Mouse (Mus musculus) brown adipose tissue, adult 24 weeks (tissue): Measurements from ENCODE around the gene Ilvbl. TPM values are rescaled to one million over a fixed set of nuclear protein-coding genes. Genes with fewer than 3 reads are reported as not detected.
A peak's percentile ranks its signal among the peaks of the same experiment; 100 is the strongest.
"Not testable (repeated sequence)": the region's sequence is repeated elsewhere in the genome, so short reads cannot be mapped to it uniquely, and the experiment has no call there.

ENCODE experiments used
- H3K27ac ChIP-seq: fragments of 200-500 bp; replicated peaks from 2 replicates; pipeline ENCODE4 v1.5.1; 2012; ENCODE audit warnings: low read depth, mild to moderate bottlenecking, low read length
- H3K4me1 ChIP-seq: fragments of 200-500 bp; 2 replicates; pipeline ENCODE4 v1.6.1; 2012; ENCODE audit warnings: low read length, mixed read lengths; ENCODE audit not compliant: control insufficient read depth, insufficient read depth, insufficient read length
- H3K4me3 ChIP-seq: fragments of 200-500 bp; 2 replicates; pipeline ENCODE4 v1.5.1; 2012; ENCODE audit warnings: low read depth, mild to moderate bottlenecking, low read length, moderate library complexity; ENCODE audit not compliant: insufficient read depth
- polyA plus RNA-seq: library from polyadenylated mRNA; stranded (reverse); fragments of >200 nt; gene quantifications from 2 replicates; pipeline ENCODE4 v1.2.4, GENCODE M21; 2012; ENCODE audit not compliant: missing spikeins, insufficient read depth, insufficient read length

Ilvbl gene
- polyA plus RNA-seq, result 18.4 and 30.2 TPM in 2 replicates

- Histone ChIP-seq H3K4me3 (peak within 1 kb of the TSS; percentile 87), H3K4me1 (no peaks in the 10 kb centered on the region), H3K27ac (peak within 1 kb of the TSS; percentile 100)
Measured at GRCm38 (mm10) chr10:78574250-78575104, at the start of gene Ilvbl. Gene Ilvbl (plus strand): TSS chr10:78574346.

GRCm38 (mm10) chr10:78525071-78525470 is 49.1 kb upstream of the Ilvbl start:
- H3K4me1 ChIP-seq, H3K27ac ChIP-seq, H3K4me3 ChIP-seq: not testable (repeated sequence)

GRCm38 (mm10) chr10:78525511-78525910 is 48.6 kb upstream of the Ilvbl start:
- no peak overlapping the region for H3K4me3 ChIP-seq
- no peak overlapping the region for H3K27ac ChIP-seq
- no peaks in the 10 kb centered on the region for H3K4me1 ChIP-seq

GRCm38 (mm10) chr10:78540943-78541342 is 33.2 kb upstream of the Ilvbl start:
- Histone ChIP-seq H3K27ac (no peak overlapping the region), H3K4me1 (no peaks in the 10 kb centered on the region), H3K4me3 (no peak overlapping the region)

- Histone ChIP-seq H3K4me1 (no peaks in the 10 kb centered on the region), H3K4me3 (no peak overlapping the region), H3K27ac (no peak overlapping the region)
Measured at GRCm38 (mm10) chr10:78565070-78565469, 9.1 kb upstream of the Ilvbl start.

GRCm38 (mm10) chr10:78569191-78569590 is 5.0 kb upstream of the Ilvbl start:
- Histone ChIP-seq H3K27ac (no peak overlapping the region), H3K4me1 (no peaks in the 10 kb centered on the region)

GRCm38 (mm10) chr10:78569686-78570085 is 4.5 kb upstream of the Ilvbl start:
- no peak overlapping the region for H3K27ac ChIP-seq
- H3K4me3 ChIP-seq, result no peak overlapping the region
- H3K4me1 ChIP-seq, result no peaks in the 10 kb centered on the region

More at GRCm38 (mm10) chr10:78569191-78569590, 5.0 kb upstream of the Ilvbl start:
- no peak overlapping the region for H3K4me3 ChIP-seq

- no peak overlapping the region for H3K27ac ChIP-seq
- no peaks in the 10 kb centered on the region for H3K4me1 ChIP-seq
- H3K4me3 ChIP-seq, result no peak overlapping the region
Measured at GRCm38 (mm10) chr10:78570416-78570815, 3.7 kb upstream of the Ilvbl start.

- H3K4me1 ChIP-seq, result no peaks in the 10 kb centered on the region
- H3K4me3 ChIP-seq, result no peak overlapping the region
- no peak overlapping the region for H3K27ac ChIP-seq
Measured at GRCm38 (mm10) chr10:78570897-78571296, 3.2 kb upstream of the Ilvbl start.

GRCm38 (mm10) chr10:78573226-78573625 is 920 bp upstream of the Ilvbl start:
- H3K27ac ChIP-seq, result no peak overlapping the region
- no peaks in the 10 kb centered on the region for H3K4me1 ChIP-seq
- H3K4me3 ChIP-seq, result no peak overlapping the region

GRCm38 (mm10) chr10:78575105-78575632 is 1.0 kb downstream of the Ilvbl start:
- Histone ChIP-seq H3K27ac (peak overlapping the region; percentile 62), H3K4me1 (no peaks in the 10 kb centered on the region), H3K4me3 (peak overlapping the region; percentile 87)

GRCm38 (mm10) chr10:78575690-78576089 is 1.5 kb downstream of the Ilvbl start:
- no peaks in the 10 kb centered on the region for H3K4me1 ChIP-seq
- no peak overlapping the region for H3K27ac ChIP-seq
- H3K4me3 ChIP-seq, result no peak overlapping the region

- no peak overlapping the region for H3K27ac ChIP-seq
- no peak overlapping the region for H3K4me3 ChIP-seq
- H3K4me1 ChIP-seq, result no peaks in the 10 kb centered on the region
Measured at GRCm38 (mm10) chr10:78576435-78577184, 2.5 kb downstream of the Ilvbl start.

- Histone ChIP-seq H3K27ac (no peak overlapping the region), H3K4me1 (no peaks in the 10 kb centered on the region), H3K4me3 (no peak overlapping the region)
Measured at GRCm38 (mm10) chr10:78578204-78578603, 4.1 kb downstream of the Ilvbl start.

GRCm38 (mm10) chr10:78581121-78581520 is 7.0 kb downstream of the Ilvbl start:
- Histone ChIP-seq H3K27ac (no peak overlapping the region), H3K4me3 (no peak overlapping the region), H3K4me1 (no peaks in the 10 kb centered on the region)
